Mouse (Mus musculus) splenic B cell, adult 2 months (primary cell): ENCODE results near the gene Bod1.
A peak's percentile ranks its signal among the peaks of the same experiment; 100 is the strongest.

Source experiments
- DNase-seq: peaks from one replicate; pipeline ENCODE4 v3.0.0-alpha.2; 2011; ENCODE audit warnings: low read depth, low spot score
- H3K27me3 ChIP-seq: 2 replicates; pipeline ENCODE4 v1.6.1; 2012; ENCODE audit warnings: mild to moderate bottlenecking, low read length, moderate library complexity, mixed read lengths; ENCODE audit not compliant: control insufficient read depth, poor library complexity, insufficient read depth, severe bottlenecking
- H3K36me3 ChIP-seq: 2 replicates; pipeline ENCODE4 v1.6.1; 2012; ENCODE audit warnings: mild to moderate bottlenecking, low read length, moderate library complexity, mixed read lengths; ENCODE audit not compliant: control insufficient read depth, poor library complexity, insufficient read depth, severe bottlenecking

Gene Bod1

DNA sequence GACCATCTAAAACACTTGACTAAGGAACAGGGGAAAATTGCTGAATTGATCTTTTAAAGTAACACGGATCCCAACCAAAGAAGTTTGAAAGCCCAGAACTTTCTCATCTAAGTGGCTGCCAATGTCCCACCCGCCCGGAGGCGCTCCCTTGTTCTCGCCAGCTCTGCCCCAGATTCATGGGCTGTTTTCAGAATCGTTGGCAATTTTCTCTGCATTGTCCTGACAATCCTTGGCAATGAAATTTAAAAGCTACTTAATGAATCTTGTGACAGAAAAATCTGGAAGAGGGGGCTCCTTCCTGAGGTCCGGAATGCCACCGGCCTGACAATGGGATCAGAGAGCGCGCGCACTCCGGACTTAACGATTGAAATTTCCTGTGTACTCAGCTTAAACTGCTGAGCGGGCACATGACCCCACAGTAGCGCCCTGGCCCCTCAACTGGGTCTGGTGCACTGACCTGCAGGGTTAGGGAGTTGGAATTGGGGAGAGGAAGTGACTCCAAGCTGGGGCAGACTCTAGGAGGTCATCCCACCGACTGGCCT is 8.2 kb upstream of the Bod1 start:
- no peaks in the 10 kb centered on the region for H3K36me3 ChIP-seq
- no peak for DNase-seq
- H3K27me3 ChIP-seq = no peaks in the 10 kb centered on the region

DNA sequence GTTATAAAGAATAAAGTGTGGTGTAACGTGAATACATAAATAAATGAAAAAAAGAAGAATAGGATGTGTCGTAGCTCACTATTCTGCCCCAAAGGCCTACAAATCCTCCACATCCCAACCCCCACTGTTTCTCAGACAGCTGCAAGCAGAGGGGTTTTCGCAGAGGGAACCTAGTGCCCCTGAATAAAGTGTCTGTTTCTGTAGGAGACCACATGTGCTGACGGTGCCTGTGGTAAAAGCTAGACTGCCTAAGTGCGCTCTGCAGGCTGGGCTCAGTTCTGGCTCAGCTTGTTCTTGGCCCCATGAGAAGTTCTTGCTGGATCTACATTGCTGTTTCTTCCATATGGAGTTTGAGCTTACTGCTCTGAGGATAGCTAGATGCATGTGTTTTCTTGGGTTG is 5.6 kb upstream of the Bod1 start:
- Histone ChIP-seq H3K27me3 (no peaks in the 10 kb centered on the region), H3K36me3 (no peaks in the 10 kb centered on the region)
- no peak for DNase-seq

DNA sequence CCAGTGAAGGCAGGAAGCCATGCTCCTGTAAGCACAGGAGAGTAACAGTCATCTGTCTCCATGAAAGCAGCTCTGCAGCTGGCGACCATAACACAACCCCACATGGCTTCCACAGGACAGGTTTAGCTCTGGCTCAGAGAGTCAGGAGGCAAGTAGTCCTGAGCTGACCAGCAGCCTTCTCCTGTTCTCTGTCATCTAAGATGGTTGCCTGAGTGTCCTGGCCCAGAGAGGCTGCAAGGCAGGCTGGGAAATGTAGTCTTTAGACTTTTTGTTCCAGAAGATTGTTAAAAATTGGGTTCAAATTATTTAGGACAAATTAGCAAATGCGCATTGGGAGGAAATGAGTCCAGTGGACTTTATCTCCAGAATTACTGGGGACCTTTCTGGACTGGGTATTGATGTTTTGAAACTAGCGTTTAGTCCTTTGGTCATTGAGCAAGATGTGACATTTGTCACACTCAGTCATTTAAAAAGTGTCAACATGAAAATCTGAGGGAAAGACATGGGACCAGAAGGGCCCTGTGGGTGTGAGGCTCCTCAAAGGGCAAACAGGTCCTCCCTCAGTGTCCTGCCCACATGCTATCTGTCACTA is 5.1 kb upstream of the Bod1 start:
- Histone ChIP-seq H3K27me3 (no peaks in the 10 kb centered on the region), H3K36me3 (no peaks in the 10 kb centered on the region)
- DNase-seq = no peak

DNA sequence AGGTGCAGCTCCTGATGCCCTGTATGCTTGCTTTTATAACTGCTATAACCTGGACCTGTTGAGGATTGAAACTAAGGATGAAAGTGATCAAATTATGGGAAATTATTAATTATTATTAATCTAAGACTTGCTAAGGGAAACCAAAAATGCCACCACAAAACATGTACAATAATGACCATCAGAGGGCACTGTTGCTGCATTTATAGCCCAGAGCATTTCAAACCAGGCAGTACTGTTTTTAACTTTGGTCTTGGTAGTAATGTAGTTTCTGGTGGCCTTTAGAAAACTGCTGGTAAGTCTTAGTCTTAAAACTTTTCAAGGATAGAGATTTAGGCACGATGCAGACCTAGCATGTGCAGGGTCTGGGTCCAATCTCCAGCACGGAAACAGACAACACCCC is 3.7 kb upstream of the Bod1 start:
- DNase-seq = peak; percentile 83
- Histone ChIP-seq H3K27me3 (no peaks in the 10 kb centered on the region), H3K36me3 (no peaks in the 10 kb centered on the region)

DNA sequence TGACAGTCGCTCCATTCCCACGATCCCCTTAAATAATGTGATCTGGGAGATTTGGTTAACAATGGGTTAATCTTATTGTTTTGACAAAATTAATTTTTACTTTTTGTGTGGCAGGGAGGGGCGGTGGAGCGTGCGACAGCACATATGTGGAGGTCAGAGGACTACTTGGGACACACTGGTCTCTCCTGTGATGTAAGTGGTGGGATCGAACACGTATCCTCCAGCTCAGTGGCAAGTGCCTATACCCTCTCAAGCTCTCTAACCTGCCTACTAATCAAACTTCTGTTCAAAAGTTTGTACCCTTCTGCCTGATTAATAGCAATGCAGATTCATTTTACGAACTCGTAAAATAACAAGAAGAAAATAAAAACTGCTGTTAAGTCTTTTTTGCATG is 482 bp upstream of the Bod1 start:
- Histone ChIP-seq H3K27me3 (no peaks in the 10 kb centered on the region), H3K36me3 (0 out of 2 replicates have a peak, but pooled peaks cover 3% of the 10 kb centered on the region)
- DNase-seq = no peak

DNA sequence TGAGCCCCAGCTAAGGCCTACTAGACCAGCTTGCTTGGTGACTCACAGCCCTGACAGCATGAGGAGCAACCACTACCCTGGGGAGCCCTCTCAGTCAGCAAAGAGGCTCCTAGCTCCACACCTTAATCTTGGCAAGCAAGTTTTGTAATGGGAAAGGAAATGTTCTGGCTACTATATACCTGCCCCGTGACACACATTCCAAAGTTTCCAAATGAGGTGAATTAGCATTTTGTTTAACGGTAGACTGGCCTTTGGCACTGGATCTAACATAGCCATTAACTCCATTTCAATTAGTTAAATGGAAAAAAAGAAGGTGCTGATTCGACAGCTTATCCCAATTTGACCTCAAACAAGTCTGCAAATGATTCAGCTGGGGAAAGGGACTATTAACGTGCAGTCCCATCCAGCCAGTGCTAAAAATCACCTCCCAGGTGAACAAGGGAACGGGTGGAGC is 1.2 kb downstream of the Bod1 start:
- DNase-seq = no peak
- H3K27me3 ChIP-seq = no peaks in the 10 kb centered on the region
- peaks cover 3% of the 10 kb centered on the region; the same call in 1 of the 2 replicates for H3K36me3 ChIP-seq

DNA sequence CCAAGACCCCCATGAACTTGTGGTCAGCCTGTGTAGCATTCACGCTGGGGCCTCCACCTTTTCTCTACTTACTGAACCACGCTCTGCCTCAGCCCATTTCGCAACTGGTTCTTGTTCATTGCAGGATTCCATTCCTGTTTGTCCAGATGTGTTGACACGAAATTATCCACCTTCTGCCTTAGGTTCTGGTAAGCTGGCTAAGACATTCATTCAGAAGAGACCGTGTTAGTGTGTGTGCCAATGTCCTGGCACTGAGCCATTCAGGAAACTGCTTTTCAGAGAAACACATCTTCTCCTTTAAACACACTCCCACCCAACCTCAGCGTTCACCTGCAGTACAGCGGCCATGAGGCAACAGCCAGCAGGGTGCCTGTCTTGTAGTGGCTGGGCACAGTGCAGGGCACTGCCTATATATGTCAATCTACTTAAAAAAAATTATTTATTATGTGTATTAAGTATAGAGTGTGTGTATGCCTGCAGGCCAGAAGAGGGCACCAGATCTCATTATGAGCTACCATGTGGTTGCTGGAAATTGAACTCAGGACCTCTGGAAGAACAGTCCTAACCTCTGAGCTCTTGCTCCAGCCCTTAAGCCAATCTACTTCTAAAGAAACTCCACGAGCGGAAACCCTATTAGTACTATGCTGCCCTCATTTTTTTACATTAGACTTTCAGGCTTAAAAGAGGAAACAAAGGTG is 2.4 kb downstream of the Bod1 start:
- H3K27me3 ChIP-seq = no peaks in the 10 kb centered on the region
- H3K36me3 ChIP-seq = peaks cover 8% of the 10 kb centered on the region; the same call in 1 of the 2 replicates
- DNase-seq = peak; percentile 43

DNA sequence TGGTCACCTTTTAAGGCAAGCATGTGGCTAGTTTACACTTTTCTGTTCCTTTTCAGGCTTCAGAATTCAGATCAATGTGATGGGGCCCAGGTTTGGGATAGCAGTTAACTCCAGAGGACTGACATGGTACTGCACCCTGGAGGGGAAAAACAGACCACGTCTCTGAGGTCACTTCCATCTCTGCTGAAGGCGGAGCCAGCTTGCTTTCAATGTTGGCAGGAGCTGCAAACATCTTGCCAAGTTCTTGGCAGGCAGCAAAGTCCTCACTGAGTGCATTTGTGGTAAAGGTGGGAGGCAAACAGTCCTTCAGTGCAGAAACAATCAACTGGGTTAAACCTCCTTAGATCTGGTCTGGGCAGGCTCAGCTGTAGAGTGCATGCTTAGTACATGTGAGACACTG is 7.5 kb downstream of the Bod1 start:
- H3K27me3 ChIP-seq = no peaks in the 10 kb centered on the region
- peak; percentile 29 for DNase-seq
- peaks cover 8% of the 10 kb centered on the region; the same call in 1 of the 2 replicates for H3K36me3 ChIP-seq

DNA sequence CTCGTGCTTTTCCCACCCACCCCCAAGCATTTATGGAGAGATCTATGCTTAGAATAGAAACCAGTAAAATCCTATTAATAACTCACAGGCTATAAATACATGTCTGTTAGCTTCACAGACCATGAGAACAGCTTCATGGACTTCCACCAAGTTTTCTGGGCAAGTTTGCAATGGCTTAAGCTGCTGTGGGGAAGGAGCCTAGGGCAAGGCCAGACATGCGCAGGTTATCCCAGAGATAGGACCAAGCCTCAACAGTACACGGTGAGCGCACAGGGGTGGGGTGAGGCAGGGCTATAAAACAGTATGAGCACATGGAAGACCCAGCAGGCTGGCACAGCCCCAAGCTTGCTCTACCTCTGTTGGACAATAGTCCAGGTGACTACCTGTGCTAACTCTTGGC is 8.2 kb downstream of the Bod1 start:
- no peaks in the 10 kb centered on the region for H3K27me3 ChIP-seq
- no peak for DNase-seq
- H3K36me3 ChIP-seq = peaks cover 8% of the 10 kb centered on the region; the same call in 1 of the 2 replicates

DNA sequence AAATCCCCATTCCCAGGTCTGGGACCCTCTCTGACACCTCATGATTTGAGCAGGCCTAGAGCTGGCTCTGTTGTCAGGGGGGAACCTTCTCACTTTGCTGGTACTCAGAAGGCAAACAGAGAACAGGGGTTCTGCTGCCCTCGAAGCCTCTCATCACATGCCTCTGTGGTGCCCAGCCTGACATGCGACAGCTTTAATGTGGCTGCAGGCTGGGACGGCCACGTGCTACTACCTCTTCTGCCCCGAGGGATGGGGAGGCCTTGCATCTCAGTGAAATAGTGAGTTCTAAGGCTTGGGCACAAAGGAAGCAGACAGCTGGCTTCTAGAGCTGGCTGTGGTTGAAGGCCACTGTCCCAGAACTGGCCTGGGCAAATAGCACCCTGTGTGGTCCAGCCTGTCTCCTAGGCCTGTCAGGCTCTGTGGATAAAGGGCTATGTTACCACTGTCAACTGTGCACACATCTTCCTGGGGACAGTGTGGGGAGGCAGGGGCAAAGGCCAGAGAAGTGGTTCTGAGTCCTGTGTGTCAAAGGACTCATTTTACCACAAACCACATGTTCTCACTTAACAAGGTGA is 8.7 kb downstream of the Bod1 start:
- H3K36me3 ChIP-seq = peaks cover 6% of the 10 kb centered on the region; the same call in 1 of the 2 replicates
- no peaks in the 10 kb centered on the region for H3K27me3 ChIP-seq
- no peak for DNase-seq

DNA sequence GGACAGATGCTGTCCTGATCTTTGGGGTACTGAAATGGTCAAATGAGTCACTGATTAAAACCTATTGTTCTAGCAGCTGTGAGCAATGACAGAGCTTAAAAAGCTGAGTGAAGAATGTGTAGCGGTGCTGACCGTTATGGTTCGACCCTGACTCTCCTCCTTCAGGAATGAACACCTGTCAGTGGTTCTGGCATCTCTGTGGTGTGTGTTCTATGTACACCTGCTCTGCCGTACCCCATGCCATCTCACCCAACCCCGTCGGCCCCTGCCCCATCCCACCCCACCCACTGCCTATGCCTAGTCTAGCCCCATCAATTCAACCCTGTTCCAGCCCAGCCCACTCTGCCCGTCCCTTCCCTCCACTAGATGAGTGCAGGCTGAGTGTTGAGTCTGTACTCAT is 9.5 kb downstream of the Bod1 start:
- DNase-seq = no peak
- H3K36me3 ChIP-seq = peaks cover 6% of the 10 kb centered on the region; the same call in 1 of the 2 replicates
- no peaks in the 10 kb centered on the region for H3K27me3 ChIP-seq

DNA sequence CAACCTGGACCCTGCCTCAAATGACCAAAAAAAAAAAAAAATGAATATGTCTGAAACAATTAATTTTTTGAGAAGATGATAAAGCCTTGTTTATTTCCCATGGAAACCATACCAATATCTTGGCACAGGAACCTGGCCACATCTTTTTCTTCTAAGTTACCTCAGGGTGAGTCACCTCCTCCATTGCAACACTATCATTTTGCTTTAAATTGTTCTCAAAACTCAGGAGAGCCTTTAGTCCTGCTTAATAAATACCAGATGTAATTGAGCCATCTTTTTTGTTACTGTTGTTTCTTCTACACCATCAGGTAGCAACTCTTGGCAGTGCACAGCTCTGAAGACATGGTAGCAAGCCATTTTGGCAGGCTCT is 13.9 kb downstream of the Bod1 start:
- DNase-seq = no peak
- Histone ChIP-seq H3K36me3 (no peaks in the 10 kb centered on the region), H3K27me3 (no peaks in the 10 kb centered on the region)

DNA sequence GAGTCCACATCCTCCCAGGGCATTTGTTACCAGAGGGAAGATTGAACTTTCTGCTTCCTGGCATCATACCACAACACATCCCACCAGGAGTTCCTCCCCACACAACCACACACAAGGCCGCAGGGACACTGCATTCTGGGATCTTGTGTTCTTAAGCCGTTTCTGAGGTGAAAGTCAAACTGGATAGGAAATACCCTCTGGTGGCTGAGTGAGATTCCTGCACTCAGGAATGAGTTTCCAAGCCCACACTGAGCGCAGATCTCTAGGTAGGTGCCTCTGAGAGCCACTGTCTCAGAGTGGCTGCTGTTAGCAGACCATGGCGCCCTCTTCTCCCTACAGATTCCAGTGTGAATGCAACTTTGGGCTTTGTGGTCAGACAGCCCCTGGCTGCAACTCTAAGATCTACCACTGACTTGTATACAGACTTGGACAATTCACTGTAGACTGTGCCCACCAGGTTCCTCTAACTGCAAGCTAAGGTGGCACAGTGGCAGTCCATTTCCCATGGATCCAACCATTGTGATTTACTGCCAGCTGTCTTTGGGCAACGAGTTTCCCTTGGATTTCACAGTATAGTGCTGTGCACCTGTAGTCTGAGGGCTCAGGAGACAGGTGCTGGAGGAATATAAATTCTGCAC is 14.4 kb downstream of the Bod1 start:
- no peaks in the 10 kb centered on the region for H3K27me3 ChIP-seq
- DNase-seq = no peak

DNA sequence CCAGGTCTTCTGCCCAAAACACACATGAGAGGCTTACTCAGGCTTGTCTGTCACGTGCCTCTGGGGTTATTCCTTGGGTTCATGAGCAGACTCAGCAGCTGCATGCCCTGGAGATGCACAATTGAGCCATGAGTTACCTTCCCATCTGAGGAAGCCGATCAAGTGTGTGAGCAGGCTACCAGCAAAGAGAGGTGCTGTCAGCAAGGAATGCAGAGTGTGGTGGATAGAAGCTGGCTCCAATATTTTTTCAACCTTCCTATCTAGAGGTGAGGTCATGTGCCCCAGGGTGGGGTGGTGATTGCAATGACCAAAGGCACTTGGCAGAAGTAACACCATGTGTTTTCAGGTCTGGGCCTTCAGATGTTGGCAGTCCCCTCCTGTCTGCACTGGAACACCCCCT is 22.2 kb downstream of the Bod1 start:
- H3K27me3 ChIP-seq = no peaks in the 10 kb centered on the region
- DNase-seq = no peak
- no peaks in the 10 kb centered on the region for H3K36me3 ChIP-seq

More for the DNA sequence above, 14.4 kb downstream of the Bod1 start:
- no peaks in the 10 kb centered on the region for H3K36me3 ChIP-seq

DNA sequence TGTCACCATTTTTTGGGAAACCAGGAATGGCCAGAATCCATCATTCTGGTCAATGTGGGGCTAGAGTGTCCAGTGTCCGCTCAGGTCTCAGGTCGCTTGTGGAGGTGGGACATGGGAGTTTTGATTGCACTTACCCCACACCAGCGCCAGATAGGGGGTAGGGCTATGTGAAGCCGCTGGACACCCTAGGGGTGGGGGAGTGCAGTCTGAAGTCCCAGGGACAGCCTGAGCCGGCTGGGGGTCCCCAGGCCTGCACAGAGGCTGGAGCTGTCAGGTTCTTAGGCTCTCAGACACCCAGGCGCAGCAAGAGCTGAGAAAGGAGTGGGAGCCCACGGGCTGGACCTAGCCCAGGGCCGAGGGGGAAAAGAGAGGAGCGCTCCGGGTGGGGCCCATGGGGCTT is 24.4 kb downstream of the Bod1 start:
- no peaks in the 10 kb centered on the region for H3K36me3 ChIP-seq
- H3K27me3 ChIP-seq = no peaks in the 10 kb centered on the region
- no peak for DNase-seq
